Mouse (Mus musculus) lung, adult 18-20 months (tissue): ENCODE results near the gene D11Wsu47e.

Experiments used
- DNase-seq, 2 experiments: peaks; one replicate each; pipeline ENCODE4 v3.0.0; 2022; ENCODE audit warnings: mixed read lengths in 2 of 2

The D11Wsu47e gene

GRCm38 (mm10) chr11:113709272-113709671, 25.1 kb downstream of the D11Wsu47e start:
- no peak for DNase-seq

- no peak for DNase-seq
Measured at GRCm38 (mm10) chr11:113709731-113710256, 25.6 kb downstream of the D11Wsu47e start, which contains the start of gene Cpsf4l. Gene Cpsf4l (minus strand): TSS chr11:113710017.

- DNase-seq, result no peak
Measured at GRCm38 (mm10) chr11:113710257-113710777, 26.1 kb downstream of the D11Wsu47e start.

GRCm38 (mm10) chr11:113711061-113711460, 26.8 kb downstream of the D11Wsu47e start:
- DNase-seq, result no peak

- DNase-seq, result peak in 1 of 2 experiments; percentile 41
Measured at GRCm38 (mm10) chr11:113715078-113715674, 31.0 kb downstream of the D11Wsu47e start.

- no peak for DNase-seq
Measured at GRCm38 (mm10) chr11:113716132-113716531, 31.9 kb downstream of the D11Wsu47e start.

GRCm38 (mm10) chr11:113717767-113718424, 33.7 kb downstream of the D11Wsu47e start:
- peak; percentile 53 to 66 for DNase-seq

GRCm38 (mm10) chr11:113722405-113723090, 38.3 kb downstream of the D11Wsu47e start:
- no peak for DNase-seq

- no peak for DNase-seq
Measured at GRCm38 (mm10) chr11:113725235-113726048, 41.2 kb downstream of the D11Wsu47e start.

GRCm38 (mm10) chr11:113726994-113727888, 43.0 kb downstream of the D11Wsu47e start:
- no peak for DNase-seq

- no peak for DNase-seq
Measured at GRCm38 (mm10) chr11:113727992-113728391, 43.8 kb downstream of the D11Wsu47e start.

- DNase-seq, result no peak
Measured at GRCm38 (mm10) chr11:113729239-113729638, 45.0 kb downstream of the D11Wsu47e start.

GRCm38 (mm10) chr11:113729917-113730316, 45.7 kb downstream of the D11Wsu47e start:
- DNase-seq, result peak in 1 of 2 experiments; percentile 47

- DNase-seq, result peak in 1 of 2 experiments; percentile 62
Measured at GRCm38 (mm10) chr11:113730879-113731278, 46.7 kb downstream of the D11Wsu47e start.

- DNase-seq, result no peak
Measured at GRCm38 (mm10) chr11:113731945-113732612, 47.9 kb downstream of the D11Wsu47e start.

- peak; percentile 85 to 91 for DNase-seq
Measured at GRCm38 (mm10) chr11:113733631-113734364, 49.6 kb downstream of the D11Wsu47e start.

GRCm38 (mm10) chr11:113735151-113735550, 50.9 kb downstream of the D11Wsu47e start:
- DNase-seq, result no peak

- no peak for DNase-seq
Measured at GRCm38 (mm10) chr11:113736848-113737552, 52.8 kb downstream of the D11Wsu47e start.

GRCm38 (mm10) chr11:113737553-113737854, 53.3 kb downstream of the D11Wsu47e start:
- DNase-seq, result peak in 1 of 2 experiments; percentile 45
